Mouse (Mus musculus): ENCODE measurements around the gene 4933427I04Rik. TPM values are rescaled to one million over a fixed set of nuclear protein-coding genes. Genes with fewer than 3 reads are reported as not detected.

Gene 4933427I04Rik
- total RNA-seq, 2 experiments from 2014 or later = not detected

Other genes starting within 250 kb of the 4933427I04Rik start
- 127 and 129 TPM in 2 replicates for gene Macf1, start 175.3 kb upstream of the 4933427I04Rik start, total RNA-seq (2014; fragmentation: Nextera tagmentation)
- 162 and 174 TPM in 2 replicates for gene Macf1, start 175.3 kb upstream of the 4933427I04Rik start, total RNA-seq (2017)
- 173 and 190 TPM in 2 replicates for gene Ndufs5, start 141.5 kb upstream of the 4933427I04Rik start, total RNA-seq (2014; fragmentation: Nextera tagmentation)
- 168 and 215 TPM in 2 replicates for gene Ndufs5, start 141.5 kb upstream of the 4933427I04Rik start, total RNA-seq (2017)
- gene Akirin1, start 109.3 kb upstream of the 4933427I04Rik start, total RNA-seq (2014; fragmentation: Nextera tagmentation) = 30.1 and 45.7 TPM in 2 replicates
- 23.3 and 35.2 TPM in 2 replicates for gene Akirin1, start 109.3 kb upstream of the 4933427I04Rik start, total RNA-seq (2017)
- not detected in 2 replicates for gene Rhbdl2, start 71.8 kb upstream of the 4933427I04Rik start, total RNA-seq (2014; fragmentation: Nextera tagmentation)
- not detected in 2 replicates for gene Rhbdl2, start 71.8 kb upstream of the 4933427I04Rik start, total RNA-seq (2017)
- 35.4 and 35.7 TPM in 2 replicates for gene Mycbp, start 45.2 kb downstream of the 4933427I04Rik start, total RNA-seq (2014; fragmentation: Nextera tagmentation)
- 30.1 and 33.2 TPM in 2 replicates for gene Mycbp, start 45.2 kb downstream of the 4933427I04Rik start, total RNA-seq (2017)
- 27.2 and 40.0 TPM in 2 replicates for gene Rragc, start 57.8 kb downstream of the 4933427I04Rik start, total RNA-seq (2014; fragmentation: Nextera tagmentation)
- gene Rragc, start 57.8 kb downstream of the 4933427I04Rik start, total RNA-seq (2017) = 35.5 and 48.8 TPM in 2 replicates
- not detected in 2 replicates for gene 4930535I16Rik, start 58.3 kb downstream of the 4933427I04Rik start, total RNA-seq (2014; fragmentation: Nextera tagmentation)
- not detected in 2 replicates for gene 4930535I16Rik, start 58.3 kb downstream of the 4933427I04Rik start, total RNA-seq (2017)

Data from granulocyte monocyte progenitor cell, adult 5-6 weeks (primary cell).